Mouse (Mus musculus): ENCODE measurements around the gene Abcb8. TPM values are rescaled to one million over a fixed set of nuclear protein-coding genes. Genes with fewer than 3 reads are reported as not detected.

The Abcb8 gene
- polyA plus RNA-seq, 1 experiment from 2014 or later = 37.1 TPM

- peak overlapping the region; percentile 99 for H3K4me2 ChIP-seq (ENCODE audit: low read length)
- H3K36me3 ChIP-seq (ENCODE audit: control insufficient read depth, insufficient read depth, low read length) = peaks cover 4% of the 10 kb centered on the region; the same call in 1 of the 2 replicates
- ATAC-seq (peak; percentile 76), DNase-seq (ENCODE audit: low spot score) (peak; percentile 94)
- H3K4me3 ChIP-seq (ENCODE audit: low read depth, low read length) = peak overlapping the region; percentile 88
- H3K27ac ChIP-seq (ENCODE audit: low read depth, low read length) = peak overlapping the region; percentile 95
- peak overlapping the region; percentile 94 for H3K9ac ChIP-seq (ENCODE audit: low read length)
- H3K4me1 ChIP-seq (ENCODE audit: control insufficient read depth, insufficient read depth, low read length) = peaks cover 44% of the 10 kb centered on the region
- no peaks in the 10 kb centered on the region for H3K9me3 ChIP-seq (replicated peaks; ENCODE audit: control insufficient read depth, low read length)
- H3K27me3 ChIP-seq (replicated peaks; ENCODE audit: control insufficient read depth, insufficient read depth, low read length) = no peaks in the 10 kb centered on the region
- 3% methylated on average over 39 of the region's 66 CpGs for WGBS
Measured at GRCm38 (mm10) chr5:24451264-24452029, 58.0 kb downstream of the Abcb8 start.

- peak within 1 kb of the TSS; percentile 94 for H3K9ac ChIP-seq (ENCODE audit: low read length)
- peak within 1 kb of the TSS; percentile 99 for H3K4me2 ChIP-seq (ENCODE audit: low read length)
- peaks cover 45% of the 10 kb centered on the region for H3K4me1 ChIP-seq (ENCODE audit: control insufficient read depth, insufficient read depth, low read length)
- H3K9me3 ChIP-seq (replicated peaks; ENCODE audit: control insufficient read depth, low read length) = no peaks in the 10 kb centered on the region
- H3K4me3 ChIP-seq (ENCODE audit: low read depth, low read length) = peak within 1 kb of the TSS; percentile 88
- peaks cover 4% of the 10 kb centered on the region; the same call in 1 of the 2 replicates for H3K36me3 ChIP-seq (ENCODE audit: control insufficient read depth, insufficient read depth, low read length)
- DNase-seq (ENCODE audit: low spot score) (peak; percentile 56), ATAC-seq (peak; percentile 3)
- H3K27me3 ChIP-seq (replicated peaks; ENCODE audit: control insufficient read depth, insufficient read depth, low read length) = no peaks in the 10 kb centered on the region
- under 1% methylated on average over 57 of the region's 85 CpGs for WGBS
- peak within 1 kb of the TSS; percentile 95 for H3K27ac ChIP-seq (ENCODE audit: low read depth, low read length)
Measured at GRCm38 (mm10) chr5:24452030-24452690, 58.7 kb downstream of the Abcb8 start, which contains the start of gene Agap3. Agap3 (plus strand) TSS chr5:24452177.

GRCm38 (mm10) chr5:24452691-24453233 lies 59.3 kb downstream of the Abcb8 start:
- H3K27ac ChIP-seq (ENCODE audit: low read depth, low read length) = peak overlapping the region; percentile 95
- ATAC-seq (peak; percentile 19), DNase-seq (ENCODE audit: low spot score) (no peak)
- H3K27me3 ChIP-seq (replicated peaks; ENCODE audit: control insufficient read depth, insufficient read depth, low read length) = no peaks in the 10 kb centered on the region
- peak overlapping the region; percentile 99 for H3K4me2 ChIP-seq (ENCODE audit: low read length)
- H3K9ac ChIP-seq (ENCODE audit: low read length) = peak overlapping the region; percentile 94
- H3K36me3 ChIP-seq (ENCODE audit: control insufficient read depth, insufficient read depth, low read length) = peaks cover 4% of the 10 kb centered on the region
- H3K4me1 ChIP-seq (ENCODE audit: control insufficient read depth, insufficient read depth, low read length) = peaks cover 41% of the 10 kb centered on the region
- peak overlapping the region; percentile 88 for H3K4me3 ChIP-seq (ENCODE audit: low read depth, low read length)
- no peaks in the 10 kb centered on the region for H3K9me3 ChIP-seq (replicated peaks; ENCODE audit: control insufficient read depth, low read length)
- under 1% methylated on average over 29 of the region's 29 CpGs for WGBS

GRCm38 (mm10) chr5:24453283-24453984 lies 60.0 kb downstream of the Abcb8 start:
- H3K27ac ChIP-seq (ENCODE audit: low read depth, low read length) = peak overlapping the region; percentile 95
- peak overlapping the region; percentile 99 for H3K4me2 ChIP-seq (ENCODE audit: low read length)
- H3K9ac ChIP-seq (ENCODE audit: low read length) = peak overlapping the region; percentile 94
- H3K4me3 ChIP-seq (ENCODE audit: low read depth, low read length) = peak overlapping the region; percentile 88
- 1% methylated on average over 5 of the region's 5 CpGs for WGBS
- H3K4me1 ChIP-seq (ENCODE audit: control insufficient read depth, insufficient read depth, low read length) = peaks cover 37% of the 10 kb centered on the region
- no peaks in the 10 kb centered on the region for H3K27me3 ChIP-seq (replicated peaks; ENCODE audit: control insufficient read depth, insufficient read depth, low read length)
- H3K9me3 ChIP-seq (replicated peaks; ENCODE audit: control insufficient read depth, low read length) = no peaks in the 10 kb centered on the region
- peaks cover 4% of the 10 kb centered on the region for H3K36me3 ChIP-seq (ENCODE audit: control insufficient read depth, insufficient read depth, low read length)
- DNase-seq (ENCODE audit: low spot score) (peak; percentile 83), ATAC-seq (peak; percentile 21; the same call in 1 of the 2 replicates)

- ATAC-seq (no peak), DNase-seq (ENCODE audit: low spot score) (no peak)
- Histone ChIP-seq H3K36me3 (ENCODE audit: control insufficient read depth, insufficient read depth, low read length) (peaks cover 4% of the 10 kb centered on the region), H3K4me2 (ENCODE audit: low read length) (peak overlapping the region; percentile 99), H3K9me3 (replicated peaks; ENCODE audit: control insufficient read depth, low read length) (no peaks in the 10 kb centered on the region), H3K27me3 (replicated peaks; ENCODE audit: control insufficient read depth, insufficient read depth, low read length) (no peaks in the 10 kb centered on the region), H3K27ac (ENCODE audit: low read depth, low read length) (peak overlapping the region; percentile 95; the same call in 1 of the 2 replicates), H3K4me3 (ENCODE audit: low read depth, low read length) (peak overlapping the region; percentile 88), H3K4me1 (ENCODE audit: control insufficient read depth, insufficient read depth, low read length) (peaks cover 37% of the 10 kb centered on the region), H3K9ac (ENCODE audit: low read length) (peak overlapping the region; percentile 94)
- WGBS = 6% methylated on average over 2 of the region's 2 CpGs
Measured at GRCm38 (mm10) chr5:24453985-24454303, 60.5 kb downstream of the Abcb8 start.

- Histone ChIP-seq H3K27ac (ENCODE audit: low read depth, low read length) (peak overlapping the region; percentile 18; the same call in 1 of the 2 replicates), H3K9me3 (replicated peaks; ENCODE audit: control insufficient read depth, low read length) (no peaks in the 10 kb centered on the region), H3K27me3 (replicated peaks; ENCODE audit: control insufficient read depth, insufficient read depth, low read length) (no peaks in the 10 kb centered on the region), H3K4me3 (ENCODE audit: low read depth, low read length) (no peak overlapping the region), H3K9ac (ENCODE audit: low read length) (peak overlapping the region; percentile 52), H3K36me3 (ENCODE audit: control insufficient read depth, insufficient read depth, low read length) (peaks cover 4% of the 10 kb centered on the region), H3K4me2 (ENCODE audit: low read length) (peak overlapping the region; percentile 99; the same call in 1 of the 2 replicates), H3K4me1 (ENCODE audit: control insufficient read depth, insufficient read depth, low read length) (peaks cover 37% of the 10 kb centered on the region)
- no peak for ATAC-seq
- no peak for DNase-seq (ENCODE audit: low spot score)
- 68% methylated on average over 3 of the region's 3 CpGs for WGBS
Measured at GRCm38 (mm10) chr5:24455076-24455475, 61.6 kb downstream of the Abcb8 start.

GRCm38 (mm10) chr5:24455613-24456012 lies 62.1 kb downstream of the Abcb8 start:
- no peak for DNase-seq (ENCODE audit: low spot score)
- H3K36me3 ChIP-seq (ENCODE audit: control insufficient read depth, insufficient read depth, low read length) = peaks cover 4% of the 10 kb centered on the region
- 52% methylated on average over 7 of the region's 7 CpGs for WGBS
- peaks cover 37% of the 10 kb centered on the region for H3K4me1 ChIP-seq (ENCODE audit: control insufficient read depth, insufficient read depth, low read length)
- H3K4me3 ChIP-seq (ENCODE audit: low read depth, low read length) = no peak overlapping the region
- no peak for ATAC-seq
- H3K4me2 ChIP-seq (ENCODE audit: low read length) = peak overlapping the region; percentile 99
- 0 out of 2 replicates have a peak overlapping the region, but pooled peaks have one; percentile 18 for H3K27ac ChIP-seq (ENCODE audit: low read depth, low read length)
- H3K9ac ChIP-seq (ENCODE audit: low read length) = peak overlapping the region; percentile 52
- H3K27me3 ChIP-seq (replicated peaks; ENCODE audit: control insufficient read depth, insufficient read depth, low read length) = no peaks in the 10 kb centered on the region
- H3K9me3 ChIP-seq (replicated peaks; ENCODE audit: control insufficient read depth, low read length) = no peaks in the 10 kb centered on the region
